Mouse (Mus musculus) thymus, postnatal 0 days (tissue): ENCODE data around the gene Il4i1. TPM values are rescaled to one million over a fixed set of nuclear protein-coding genes. Genes with fewer than 3 reads are reported as not detected.
A peak's percentile ranks its signal among the peaks of the same experiment; 100 is the strongest.

Experiments used
- DNase-seq: peaks from one replicate; pipeline ENCODE4 v3.0.0-alpha.2; 2015; ENCODE audit warnings: low spot score
- polyA plus RNA-seq: library from polyadenylated mRNA; unstranded; fragments of >200 nt; fragmentation: Nextera tagmentation; extraction: Ambion mirVana; gene quantifications from 2 replicates; pipeline ENCODE4 v1.2.1, GENCODE M21; 2015

Il4i1 gene
- polyA plus RNA-seq = 23.6 and 28.0 TPM in 2 replicates

DNA sequence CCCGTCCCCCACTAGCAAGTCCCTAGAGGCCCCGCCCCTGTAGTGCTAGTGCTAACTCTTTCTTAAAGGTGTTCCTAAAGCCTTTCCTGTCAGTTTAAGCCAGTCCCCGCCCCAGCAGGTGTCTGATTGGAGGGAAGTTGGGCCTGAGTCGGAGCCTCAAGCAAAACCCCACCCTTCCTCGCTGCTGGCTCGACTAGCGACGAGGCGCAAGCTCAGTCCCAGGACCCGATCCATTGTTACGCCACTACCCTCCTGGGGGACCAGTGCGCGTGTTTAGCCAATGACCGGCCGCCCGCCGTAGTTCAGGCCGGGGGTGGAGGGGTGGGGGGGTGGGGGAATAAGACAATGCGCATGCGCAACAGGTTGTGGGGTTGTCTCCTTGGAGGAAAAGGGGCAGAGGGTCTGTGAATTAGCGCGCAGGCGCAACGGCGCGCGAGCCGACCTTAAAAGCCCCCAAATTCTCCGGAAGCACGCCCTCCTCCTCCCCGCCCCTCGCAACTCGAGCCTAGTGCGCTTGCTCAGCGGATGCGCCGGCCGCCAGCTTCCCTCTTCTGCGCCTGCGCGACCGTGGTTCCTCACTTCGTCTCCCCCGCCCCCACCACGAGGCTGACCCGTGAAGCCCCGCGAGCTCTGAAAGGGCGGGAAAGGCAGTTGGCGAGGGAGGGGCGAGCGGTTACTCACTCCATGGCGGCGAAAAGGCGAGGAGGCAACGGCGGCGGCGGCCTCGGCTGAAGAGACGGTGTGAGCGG is at the start of gene Il4i1, which contains the start of gene Nup62:
Gene Il4i1, plus strand, starts transcription at position 667 of the 749 bp plus-strand sequence.
Gene Nup62, plus strand, starts transcription at position 368 of the 749 bp plus-strand sequence.
- DNase-seq = peak; percentile 100

DNA sequence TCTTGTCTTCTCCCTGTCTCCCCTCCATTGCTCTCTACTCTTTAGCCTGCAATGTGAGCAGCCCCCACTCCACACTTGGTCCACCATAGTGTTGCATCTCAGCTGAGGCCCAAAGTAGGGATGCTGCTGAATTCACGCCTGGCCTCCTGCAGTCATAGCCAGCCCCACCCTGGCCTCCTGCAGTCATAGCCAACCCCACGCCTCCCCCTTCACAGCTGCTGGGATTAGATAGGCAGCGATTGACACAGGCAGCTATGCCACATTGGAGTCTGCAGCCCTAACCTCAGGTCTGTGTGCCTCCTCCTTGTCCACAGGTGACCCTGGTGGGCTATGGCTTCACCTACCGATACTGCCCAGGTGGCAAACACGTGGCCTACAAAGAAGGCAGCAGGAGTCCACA is 48.1 kb upstream of the Il4i1 start:
- DNase-seq = no peak

DNA sequence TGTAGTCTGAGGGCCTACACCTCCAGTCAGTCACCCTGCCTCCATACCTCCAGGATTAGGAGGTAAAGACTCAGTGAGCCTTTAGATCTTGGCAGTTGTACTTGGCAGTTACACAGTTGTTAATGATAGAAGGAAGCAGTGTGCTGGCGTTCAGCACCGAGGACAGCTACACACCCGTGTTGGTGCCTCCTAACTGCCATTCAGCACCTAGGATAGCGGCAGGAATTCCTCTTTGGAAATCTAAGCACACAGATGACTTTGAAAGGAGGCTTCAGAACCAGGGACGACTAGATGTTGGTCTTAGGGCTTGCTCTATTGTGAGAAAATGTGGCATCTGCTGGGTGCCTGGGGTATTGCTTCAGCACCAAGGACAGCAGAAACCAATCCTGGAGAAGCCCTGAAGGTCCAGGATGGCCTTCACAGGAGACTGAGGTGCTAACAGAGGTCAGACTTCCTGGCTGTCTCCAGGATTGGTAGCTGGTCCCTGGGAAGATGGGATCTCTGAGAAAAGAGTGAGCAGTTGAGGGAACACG is 46.1 kb upstream of the Il4i1 start:
- DNase-seq = peak; percentile 37

DNA sequence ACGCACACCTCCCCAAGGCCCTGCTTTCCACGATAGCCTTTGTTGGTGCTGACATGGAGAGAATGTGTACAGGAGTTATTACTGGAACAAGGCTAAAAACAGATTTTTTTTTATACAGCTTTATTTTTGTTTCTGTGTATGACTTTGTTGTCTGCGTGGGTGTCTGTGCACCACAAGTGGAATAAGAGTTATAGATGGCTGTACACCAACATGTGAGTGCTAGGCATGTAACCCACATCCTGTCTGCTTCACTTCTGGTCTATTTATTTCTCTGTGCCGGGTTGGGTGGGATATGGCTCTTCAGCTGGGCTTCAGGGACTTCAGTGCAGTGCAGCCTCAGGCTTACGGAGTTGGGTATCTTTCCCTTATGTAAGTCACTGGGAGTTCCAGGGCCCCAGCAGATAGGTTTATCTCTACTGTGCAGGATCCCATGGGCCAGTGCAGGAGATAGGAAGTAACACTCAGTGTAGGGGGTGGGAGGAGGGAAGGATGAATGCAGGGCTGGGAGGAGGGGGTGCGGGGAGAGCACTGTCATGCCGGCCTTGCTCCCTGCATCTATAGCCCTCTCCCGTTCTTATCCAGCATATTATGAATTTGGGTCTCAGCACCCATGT is 43.5 kb upstream of the Il4i1 start:
- peak; percentile 42 for DNase-seq

DNA sequence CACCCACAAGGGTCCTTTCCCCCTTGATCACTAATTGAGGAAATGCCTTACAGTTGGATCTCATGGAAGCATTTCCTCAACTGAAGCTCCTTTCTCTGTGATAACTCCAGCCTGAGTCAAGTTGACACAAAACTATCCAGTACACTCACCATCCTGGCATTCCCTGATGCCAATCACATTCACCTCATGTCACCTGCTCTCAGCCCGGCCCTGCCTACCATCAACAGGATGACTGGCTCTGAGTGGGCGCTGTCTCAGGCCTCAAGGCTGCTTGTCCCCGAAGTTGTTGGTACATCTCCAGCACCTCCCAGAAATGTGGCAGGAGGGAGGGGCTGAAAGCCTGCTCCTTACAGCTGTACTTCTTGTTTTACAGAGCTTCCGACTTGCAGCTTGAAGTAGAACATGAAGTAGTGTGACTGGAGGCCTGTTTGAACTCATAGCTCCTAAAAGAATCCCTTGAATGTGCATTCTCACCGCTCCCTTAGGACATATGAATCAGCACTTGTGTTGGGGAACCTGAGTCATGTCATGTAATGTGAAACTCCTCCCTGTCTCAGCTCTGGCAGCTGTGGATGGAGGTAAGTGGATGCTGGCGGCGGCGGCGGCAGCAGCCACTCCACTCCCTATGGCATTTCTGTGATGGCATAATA is 39.2 kb upstream of the Il4i1 start:
- no peak for DNase-seq

DNA sequence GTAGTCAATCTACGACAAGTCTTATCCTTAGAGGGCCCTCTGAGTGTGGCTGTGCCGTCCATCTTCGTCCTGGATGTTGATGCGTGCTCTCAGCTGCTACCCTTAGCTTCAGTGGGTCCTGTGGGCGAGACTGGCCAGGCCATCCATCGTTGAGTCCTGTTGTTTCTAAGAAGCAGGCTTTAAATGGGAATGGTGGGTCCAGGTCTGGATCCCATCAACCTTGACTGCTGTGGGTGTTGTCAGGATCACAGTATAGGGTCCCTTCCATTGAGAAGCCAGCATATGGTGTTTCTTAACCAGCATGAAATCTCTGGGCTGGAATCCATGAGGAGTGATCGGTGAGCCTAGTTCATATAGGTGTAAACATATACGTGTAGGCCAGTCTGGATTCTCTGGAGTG is 36.1 kb upstream of the Il4i1 start:
- no peak for DNase-seq

DNA sequence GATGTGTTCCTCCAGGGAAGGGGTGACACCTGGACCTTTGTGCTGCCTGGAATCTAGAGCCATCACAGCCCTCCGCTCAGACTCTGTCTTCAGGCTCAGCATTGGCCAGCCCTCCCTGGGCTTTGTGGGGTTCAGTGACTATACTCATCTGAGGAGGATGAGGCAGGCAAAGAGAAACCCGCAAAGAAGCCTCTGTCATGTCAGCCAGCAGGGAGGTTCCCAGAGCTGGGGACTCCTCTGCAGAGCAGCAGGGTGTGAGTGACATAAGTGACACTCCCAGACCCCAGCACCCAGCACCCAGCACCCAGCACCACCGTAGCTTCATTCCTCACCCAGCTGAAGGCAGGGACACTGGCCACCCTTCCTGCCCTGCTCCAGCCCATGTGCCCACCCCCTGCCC is 26.7 kb upstream of the Il4i1 start:
- no peak for DNase-seq

DNA sequence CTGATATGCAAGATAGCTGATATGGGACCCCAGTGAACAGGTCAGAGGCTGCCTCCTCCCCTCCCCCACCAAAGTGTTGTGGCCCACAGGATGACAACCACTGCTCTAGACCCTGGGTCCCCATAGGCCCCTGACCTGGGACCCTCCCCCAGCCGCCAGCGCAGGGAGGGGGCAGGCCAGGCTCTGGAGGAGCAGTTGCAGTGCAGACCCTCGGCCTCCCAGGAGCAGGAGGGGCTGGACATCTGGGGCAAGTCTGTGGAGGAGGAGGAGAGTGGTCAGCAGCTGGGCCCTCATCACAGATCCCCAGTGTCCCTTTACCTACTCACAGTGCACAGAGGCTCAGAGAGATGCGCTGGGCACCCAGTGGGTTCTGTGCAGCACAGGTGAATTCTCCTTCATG is 26.1 kb upstream of the Il4i1 start:
- DNase-seq = no peak

DNA sequence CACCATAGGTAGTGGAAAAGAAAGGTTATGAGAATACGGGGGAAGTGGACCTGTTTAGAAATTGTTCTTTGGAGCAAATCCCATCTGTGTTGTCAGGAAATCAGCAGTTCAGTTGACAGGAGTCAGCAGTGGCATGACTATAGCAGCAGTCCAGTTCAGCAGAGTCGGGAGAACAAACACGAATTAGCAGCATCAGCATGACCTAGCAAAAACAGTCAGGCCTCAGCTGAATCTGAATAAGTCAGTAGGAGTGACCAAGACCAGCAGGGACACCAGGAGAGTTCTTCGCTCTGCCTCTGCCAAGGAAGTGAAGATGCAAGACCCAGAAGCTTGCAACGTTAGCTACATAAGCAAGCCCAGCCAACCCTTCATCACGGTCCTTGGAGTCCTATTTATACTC is 23.4 kb upstream of the Il4i1 start:
- no peak for DNase-seq

DNA sequence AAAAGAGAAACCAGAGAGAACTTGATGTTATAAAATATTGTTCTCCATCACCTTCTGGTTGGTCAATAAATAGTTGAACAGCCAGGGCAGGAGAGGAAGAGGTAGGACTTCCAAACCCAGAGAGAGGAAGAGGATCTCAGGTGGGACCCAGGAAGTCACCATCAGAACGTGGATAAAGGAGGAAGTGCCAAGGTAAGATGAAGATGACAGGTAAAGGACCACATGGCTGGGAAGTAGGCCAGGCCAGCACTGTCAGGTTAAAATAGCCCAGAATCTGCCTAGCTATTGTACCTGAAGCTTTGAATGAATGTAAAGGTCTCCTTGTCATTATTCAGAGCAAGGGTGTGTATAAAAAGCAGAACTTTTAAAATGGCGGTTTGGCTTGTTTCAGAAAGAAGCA is 7.3 kb upstream of the Il4i1 start:
- no peak for DNase-seq

DNA sequence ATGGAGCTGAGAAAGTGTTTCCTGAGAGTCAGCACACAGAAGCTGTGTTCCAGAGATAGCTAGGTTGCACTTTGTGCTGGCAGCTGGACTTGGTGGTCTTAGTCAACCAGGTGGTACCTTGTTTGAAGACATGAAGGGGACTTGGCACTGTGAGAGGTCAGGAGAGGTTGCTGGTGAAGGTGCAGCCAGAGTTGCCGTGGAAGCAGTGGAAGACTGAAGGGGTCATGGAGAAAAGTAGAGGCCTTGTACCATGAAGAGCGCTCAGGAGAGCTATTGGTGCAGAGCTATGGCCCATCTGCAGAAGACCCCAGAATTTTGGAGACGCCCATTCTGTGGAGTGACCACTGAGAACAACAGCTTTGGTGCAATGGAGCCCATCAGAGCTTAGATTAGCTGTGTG is 6.7 kb upstream of the Il4i1 start:
- no peak for DNase-seq

DNA sequence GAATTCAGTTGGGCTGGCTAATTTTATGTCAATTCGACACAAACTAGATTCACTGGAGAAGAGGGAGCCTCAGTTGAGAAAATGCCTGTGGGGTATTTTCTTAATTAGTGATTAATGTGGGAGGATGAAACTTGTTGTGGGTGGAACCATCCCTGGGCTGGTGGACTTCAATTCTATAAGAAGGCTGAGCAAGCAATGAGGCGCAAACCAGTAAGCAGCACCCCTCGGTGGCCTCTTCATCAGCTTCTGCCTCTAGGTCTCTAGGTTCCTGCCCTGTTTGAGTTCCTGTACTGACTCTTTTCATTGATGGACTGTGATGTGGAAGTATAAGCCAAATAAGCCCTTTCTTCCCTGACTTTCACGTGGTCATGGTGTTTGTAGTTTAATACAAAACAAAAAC is 5.8 kb upstream of the Il4i1 start:
- DNase-seq = no peak

DNA sequence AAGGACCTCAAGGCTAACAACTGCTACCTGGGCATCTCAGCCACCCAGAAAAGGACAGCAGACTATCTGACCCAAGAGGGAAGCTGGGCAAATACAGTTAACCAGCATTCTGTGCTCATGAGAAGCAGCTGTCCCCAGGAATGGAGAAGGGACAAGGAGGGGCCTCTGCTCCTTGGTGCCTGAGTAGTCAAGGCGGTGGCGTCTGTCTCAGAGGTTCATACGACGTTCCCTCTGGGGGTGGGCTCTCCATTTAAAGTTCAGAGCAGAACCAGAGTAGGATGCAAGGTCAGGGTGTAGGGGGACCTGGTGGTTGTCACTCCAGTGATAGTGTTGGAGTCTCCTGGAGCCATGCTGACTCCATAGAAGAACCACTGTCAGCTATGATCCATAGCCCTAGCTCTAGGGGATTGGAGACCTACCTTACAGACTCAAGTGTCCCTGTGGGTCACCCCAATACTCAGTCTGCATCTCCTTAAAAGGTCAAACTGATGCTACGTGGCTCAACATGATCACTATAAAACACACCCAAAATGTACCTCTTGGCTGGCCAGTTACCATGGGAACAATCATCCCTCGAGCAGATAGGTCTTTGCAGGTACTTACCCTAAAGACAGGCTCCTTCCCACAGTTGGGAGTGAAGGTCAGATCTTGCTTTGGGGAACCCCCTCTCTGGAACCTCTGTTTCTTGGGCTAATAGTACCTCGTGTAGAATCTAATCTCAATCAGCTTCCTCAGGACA is 5.2 kb upstream of the Il4i1 start:
- DNase-seq = no peak

DNA sequence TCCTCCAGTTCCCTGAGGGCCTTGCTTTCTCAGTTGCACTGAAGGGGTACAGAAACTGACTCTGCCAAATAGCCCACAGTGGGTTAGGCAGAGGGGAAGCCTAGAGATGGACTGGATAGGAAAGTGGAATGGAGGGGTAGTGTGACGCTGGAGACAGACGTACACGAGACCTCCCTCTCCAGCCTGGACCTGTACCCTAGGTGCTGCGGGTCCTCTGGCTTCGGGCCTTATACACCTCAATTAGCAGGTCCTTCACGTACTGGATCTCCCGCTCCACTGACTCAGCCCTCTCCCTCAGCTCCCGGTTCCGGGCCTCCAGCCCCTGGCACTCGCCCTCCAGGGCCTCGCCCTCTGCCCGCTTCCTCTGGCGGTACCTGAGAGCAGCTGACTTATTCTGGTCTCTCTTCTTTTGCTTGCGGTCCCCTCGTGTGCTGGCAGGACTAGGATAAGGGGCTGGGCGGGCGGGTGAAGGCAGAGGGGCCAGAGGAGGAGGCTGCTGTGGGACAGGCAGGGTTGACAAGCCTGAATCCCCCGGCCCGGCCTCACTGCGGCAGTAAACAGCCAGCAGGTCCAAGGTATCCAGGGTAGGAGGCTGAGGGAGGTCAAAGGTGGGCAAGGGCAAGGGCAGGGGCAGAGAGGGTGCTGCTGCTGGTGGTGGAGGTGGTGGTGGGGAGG is 3.4 kb upstream of the Il4i1 start:
- no peak for DNase-seq

DNA sequence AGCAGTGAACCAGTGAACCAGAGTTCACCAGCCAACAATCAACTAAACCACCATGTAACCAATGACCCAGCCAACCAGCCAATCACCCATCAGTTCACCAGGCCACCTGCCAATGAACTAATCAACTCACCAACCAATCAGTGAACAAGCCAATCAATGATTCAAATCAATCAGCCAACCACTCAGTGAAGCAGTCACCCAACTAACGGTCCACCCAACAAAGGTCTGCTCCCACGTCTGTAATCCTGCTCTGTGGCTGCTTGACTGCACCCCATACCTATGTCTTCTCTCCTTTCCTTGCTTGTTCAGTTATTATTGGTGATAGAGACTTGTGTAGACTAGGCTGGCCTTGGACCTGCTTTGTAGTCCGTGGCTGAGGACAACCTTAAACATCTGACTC is 2.2 kb upstream of the Il4i1 start:
- no peak for DNase-seq

DNA sequence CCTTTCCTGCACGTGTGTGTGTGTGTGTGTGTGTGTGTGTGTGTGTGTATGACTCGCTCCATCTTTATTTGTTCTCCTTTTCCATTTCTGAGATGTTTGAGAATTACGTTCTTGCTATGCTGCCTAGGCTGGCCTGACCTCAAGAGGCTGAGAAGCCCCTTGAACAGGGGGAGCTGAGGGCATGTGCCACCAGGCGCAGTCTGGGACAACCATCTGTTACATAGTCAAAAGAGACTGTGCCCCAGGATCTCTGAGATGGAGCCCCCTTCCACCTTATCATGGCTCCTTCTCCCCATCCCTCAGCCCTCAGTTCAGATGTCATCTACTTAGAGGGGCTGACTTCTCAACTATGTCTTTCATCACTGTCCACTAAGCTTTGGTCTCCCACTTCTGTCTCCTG is 1.8 kb upstream of the Il4i1 start:
- no peak for DNase-seq

DNA sequence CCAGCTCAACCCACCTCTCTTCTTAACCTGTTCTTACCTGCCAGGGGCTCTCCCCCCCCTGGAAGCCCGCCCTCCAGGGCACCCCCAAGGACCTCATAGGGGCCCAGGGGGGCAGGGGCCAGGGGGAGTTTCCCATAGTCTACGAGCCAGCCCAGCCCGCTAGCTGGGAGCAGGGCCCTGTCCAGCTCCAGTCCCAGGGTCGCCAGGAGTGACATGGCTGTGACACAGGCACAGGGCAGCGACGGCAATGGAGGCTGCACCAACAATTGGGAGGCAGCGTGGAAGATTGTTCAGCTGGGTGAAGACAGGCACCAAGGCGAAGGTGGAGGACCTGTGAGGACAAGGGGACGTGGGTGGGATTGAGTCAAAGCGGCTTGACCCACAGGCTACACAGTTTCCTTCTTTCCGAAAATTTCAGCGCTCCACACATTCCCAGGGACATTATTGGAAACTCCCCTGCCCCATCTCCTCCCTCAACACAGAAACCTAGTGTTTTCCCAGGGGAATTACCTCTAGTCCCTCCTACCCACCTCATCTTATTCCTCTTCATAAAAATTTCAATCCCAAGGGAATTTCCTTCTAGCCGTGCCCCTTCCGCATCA is 1.1 kb upstream of the Il4i1 start:
- no peak for DNase-seq

DNA sequence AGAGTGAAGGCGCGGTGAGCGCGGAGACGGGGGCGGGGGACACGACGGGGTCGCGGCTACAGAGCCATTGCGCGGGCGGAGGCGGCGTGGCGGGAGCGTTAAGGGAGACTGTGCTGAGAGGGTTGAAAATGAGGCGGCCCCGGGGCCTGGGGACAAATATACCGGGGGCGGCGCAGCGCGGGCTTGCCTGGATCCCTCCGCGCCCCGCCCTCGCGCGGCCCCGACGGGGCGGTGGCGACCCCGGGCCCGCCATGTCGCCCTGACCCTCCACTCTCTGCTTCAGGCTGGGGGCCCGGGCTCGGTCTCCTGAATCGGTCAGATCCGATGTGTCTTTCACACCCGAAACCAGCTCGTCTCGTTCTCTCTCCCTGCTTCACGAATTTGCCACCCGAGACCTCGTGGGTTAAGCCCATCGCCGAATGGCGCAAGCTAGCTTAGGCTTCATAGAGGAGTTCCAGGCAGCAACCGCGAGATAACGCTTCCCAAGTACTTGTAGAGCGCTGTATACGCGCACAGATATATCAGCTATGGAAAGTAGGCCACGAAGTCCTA is 359 bp downstream of the Il4i1 start, which contains the start of gene Atf5:
Gene Atf5, minus strand, starts transcription at position 189 of the 552 bp plus-strand sequence.
- DNase-seq = no peak

DNA sequence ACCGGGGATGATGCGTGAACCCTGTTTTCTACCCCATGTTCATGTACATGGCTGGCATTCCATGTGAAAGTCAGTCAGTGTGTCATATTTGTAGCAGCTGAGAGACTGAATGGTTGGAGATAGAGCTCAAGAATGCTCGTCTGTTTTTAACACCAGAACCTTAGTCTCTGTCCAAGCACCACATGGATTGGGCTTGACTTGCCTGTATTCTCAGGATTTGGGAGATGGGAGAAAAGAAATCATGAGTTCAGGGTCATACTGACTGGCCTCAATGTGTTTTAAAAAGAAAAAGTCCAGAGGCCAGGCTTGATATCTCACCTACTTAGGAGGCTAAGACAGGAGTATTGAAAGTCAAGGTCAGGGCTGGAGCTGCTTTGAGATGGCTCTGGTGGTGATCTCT is 1.3 kb downstream of the Il4i1 start:
- DNase-seq = no peak

DNA sequence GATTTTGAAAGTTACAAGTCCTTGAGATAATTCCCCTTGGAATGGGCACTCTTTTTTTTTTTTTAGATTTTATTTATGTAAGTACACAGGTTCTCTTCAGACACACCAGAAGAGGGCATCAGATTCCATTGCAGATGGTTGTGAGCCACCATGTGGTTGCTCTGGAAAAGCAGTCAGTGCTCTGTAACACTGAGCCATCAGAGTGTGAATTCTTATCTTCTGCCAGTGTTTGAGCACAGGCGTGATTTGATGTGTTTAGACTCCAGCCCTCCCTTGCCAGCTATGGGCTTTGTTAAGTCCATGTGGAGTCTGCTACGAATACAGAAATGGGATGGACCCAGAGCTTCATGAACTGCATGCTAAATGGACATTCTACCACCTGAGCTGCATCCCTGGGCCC is 2.0 kb downstream of the Il4i1 start:
- DNase-seq = no peak
